Mouse (Mus musculus): ENCODE measurements around the gene Rmnd1. TPM values are rescaled to one million over a fixed set of nuclear protein-coding genes. Genes with fewer than 3 reads are reported as not detected.

The Rmnd1 gene
- polyA plus RNA-seq, 1 experiment: 0.18 TPM

- no peak for TF ChIP-seq GATA1 (IDR thresholded peaks at IDR 0.05; ENCODE audit: low read length)
- TF ChIP-seq TAL1 (IDR thresholded peaks at IDR 0.05; ENCODE audit: low read length): no peak
- peak within 1 kb of the TSS; percentile 92 for H3K4me3 ChIP-seq (replicated peaks)
- H3K27me3 ChIP-seq (ENCODE audit: control insufficient read depth): no peaks in the 10 kb centered on the region
- no peaks in the 10 kb centered on the region for H3K9me3 ChIP-seq (ENCODE audit: control insufficient read depth, low read length)
- H3K4me1 ChIP-seq (ENCODE audit: control insufficient read depth): peaks cover 65% of the 10 kb centered on the region
- peaks cover 26% of the 10 kb centered on the region for H3K36me3 ChIP-seq (ENCODE audit: control insufficient read depth)
These were observed 44.3 kb downstream of the Rmnd1 start, which contains the start of gene Zbtb2 for GRCm38 (mm10) chr10:4387701-4388383. Gene Zbtb2, minus strand, starts transcription at chr10:4388108.

- Histone ChIP-seq H3K9me3 (ENCODE audit: control insufficient read depth, low read length) (no peaks in the 10 kb centered on the region), H3K4me1 (ENCODE audit: control insufficient read depth) (peaks cover 63% of the 10 kb centered on the region)
These were observed 45.3 kb downstream of the Rmnd1 start for GRCm38 (mm10) chr10:4386609-4387591.

DNA sequence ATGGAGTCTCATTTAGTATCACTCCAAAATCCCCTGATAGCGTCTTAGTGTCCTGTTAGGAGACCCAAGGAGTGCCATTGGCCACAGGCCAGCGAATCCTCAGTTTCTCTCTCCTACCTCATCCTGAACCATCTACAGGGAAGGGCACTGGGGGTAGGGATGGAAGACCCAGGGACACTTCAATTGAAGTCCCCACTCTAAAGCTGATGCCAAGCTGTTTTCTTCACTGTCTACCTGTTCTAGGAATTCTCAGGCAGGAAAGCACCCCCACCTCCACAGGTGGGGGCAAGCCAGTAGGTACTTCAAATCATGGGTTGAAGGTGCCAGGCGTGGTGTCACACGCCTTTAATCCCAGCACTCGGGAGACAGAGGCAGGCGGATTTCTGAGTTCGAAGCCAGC lies 47.9 kb downstream of the Rmnd1 start:
- no peak for TF ChIP-seq TAL1 (IDR thresholded peaks at IDR 0.05; ENCODE audit: low read length)
- TF ChIP-seq GATA1 (IDR thresholded peaks at IDR 0.05; ENCODE audit: low read length): no peak
- no peaks in the 10 kb centered on the region for H3K27me3 ChIP-seq (ENCODE audit: control insufficient read depth)
- peaks cover 39% of the 10 kb centered on the region for H3K4me1 ChIP-seq (ENCODE audit: control insufficient read depth)
- peaks cover 4% of the 10 kb centered on the region for H3K36me3 ChIP-seq (ENCODE audit: control insufficient read depth)
- no peaks in the 10 kb centered on the region for H3K9me3 ChIP-seq (ENCODE audit: control insufficient read depth, low read length)
- H3K4me3 ChIP-seq (replicated peaks): no peak overlapping the region

More at GRCm38 (mm10) chr10:4386609-4387591, 45.3 kb downstream of the Rmnd1 start:
- TF ChIP-seq GATA1 (IDR thresholded peaks at IDR 0.05; ENCODE audit: low read length) (no peak), TAL1 (IDR thresholded peaks at IDR 0.05; ENCODE audit: low read length) (no peak)
- no peaks in the 10 kb centered on the region for H3K27me3 ChIP-seq (ENCODE audit: control insufficient read depth)
- H3K4me3 ChIP-seq (replicated peaks): peak overlapping the region; percentile 92
- peaks cover 24% of the 10 kb centered on the region for H3K36me3 ChIP-seq (ENCODE audit: control insufficient read depth)

DNA sequence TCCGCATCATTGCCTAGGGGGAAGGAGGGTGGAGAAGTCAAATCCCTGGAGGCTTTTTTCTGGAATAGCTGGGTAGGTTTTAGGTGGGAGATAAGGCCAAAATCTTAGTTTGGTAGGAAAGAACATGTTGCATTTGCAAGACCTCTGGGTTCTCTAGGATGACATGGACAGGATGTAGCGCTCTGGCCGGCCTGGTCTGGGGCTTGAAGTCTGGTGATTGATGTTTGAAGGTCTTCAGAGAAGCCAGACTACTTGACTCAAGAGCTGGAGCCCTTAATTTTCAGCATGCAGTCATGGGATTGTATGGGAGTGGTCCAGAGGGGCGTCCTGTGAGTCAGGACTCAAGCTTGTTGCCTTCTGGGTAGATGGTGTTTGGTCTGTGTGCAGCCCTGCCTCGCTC lies 51.4 kb downstream of the Rmnd1 start:
- no peak for TF ChIP-seq GATA1 (IDR thresholded peaks at IDR 0.05; ENCODE audit: low read length)
- no peak for TF ChIP-seq TAL1 (IDR thresholded peaks at IDR 0.05; ENCODE audit: low read length)
- H3K4me3 ChIP-seq (replicated peaks): no peak overlapping the region
- peaks cover 19% of the 10 kb centered on the region for H3K4me1 ChIP-seq (ENCODE audit: control insufficient read depth)
- no peaks in the 10 kb centered on the region for H3K9me3 ChIP-seq (ENCODE audit: control insufficient read depth, low read length)
- H3K36me3 ChIP-seq (ENCODE audit: control insufficient read depth): no peaks in the 10 kb centered on the region
- H3K27me3 ChIP-seq (ENCODE audit: control insufficient read depth): no peaks in the 10 kb centered on the region

DNA sequence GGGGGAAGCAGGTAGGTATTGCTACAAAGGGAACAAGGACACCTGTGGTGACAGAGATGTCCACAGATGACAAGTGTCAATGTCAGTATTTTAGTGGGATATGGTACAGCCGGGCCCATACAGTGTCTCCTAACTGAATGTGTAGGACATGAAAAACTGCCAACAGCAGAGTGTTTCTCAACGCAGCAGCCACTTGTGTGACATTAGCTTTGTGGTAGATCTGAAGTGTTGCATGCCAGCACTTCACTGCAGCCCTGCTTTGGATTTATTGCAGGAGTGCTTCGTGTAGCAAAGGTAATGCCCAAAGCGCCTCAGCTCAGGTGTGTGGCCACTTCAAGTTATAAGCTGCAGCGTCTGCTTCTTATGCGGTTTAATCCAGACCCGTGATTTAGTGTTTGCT lies 55.3 kb downstream of the Rmnd1 start:
- no peaks in the 10 kb centered on the region for H3K9me3 ChIP-seq (ENCODE audit: control insufficient read depth, low read length)
- no peaks in the 10 kb centered on the region for H3K27me3 ChIP-seq (ENCODE audit: control insufficient read depth)
- TF ChIP-seq GATA1 (IDR thresholded peaks at IDR 0.05; ENCODE audit: low read length) (no peak), TAL1 (IDR thresholded peaks at IDR 0.05; ENCODE audit: low read length) (no peak)
- H3K4me3 ChIP-seq (replicated peaks): no peak overlapping the region
- no peaks in the 10 kb centered on the region for H3K4me1 ChIP-seq (ENCODE audit: control insufficient read depth)
- peaks cover 9% of the 10 kb centered on the region for H3K36me3 ChIP-seq (ENCODE audit: control insufficient read depth)

GRCm38 (mm10) chr10:4376461-4376860 lies 55.7 kb downstream of the Rmnd1 start:
- Histone ChIP-seq H3K36me3 (ENCODE audit: control insufficient read depth) (peaks cover 9% of the 10 kb centered on the region), H3K9me3 (ENCODE audit: control insufficient read depth, low read length) (no peaks in the 10 kb centered on the region), H3K4me3 (replicated peaks) (no peak overlapping the region), H3K4me1 (ENCODE audit: control insufficient read depth) (no peaks in the 10 kb centered on the region), H3K27me3 (ENCODE audit: control insufficient read depth) (no peaks in the 10 kb centered on the region)
- TF ChIP-seq GATA1 (IDR thresholded peaks at IDR 0.05; ENCODE audit: low read length): no peak

DNA sequence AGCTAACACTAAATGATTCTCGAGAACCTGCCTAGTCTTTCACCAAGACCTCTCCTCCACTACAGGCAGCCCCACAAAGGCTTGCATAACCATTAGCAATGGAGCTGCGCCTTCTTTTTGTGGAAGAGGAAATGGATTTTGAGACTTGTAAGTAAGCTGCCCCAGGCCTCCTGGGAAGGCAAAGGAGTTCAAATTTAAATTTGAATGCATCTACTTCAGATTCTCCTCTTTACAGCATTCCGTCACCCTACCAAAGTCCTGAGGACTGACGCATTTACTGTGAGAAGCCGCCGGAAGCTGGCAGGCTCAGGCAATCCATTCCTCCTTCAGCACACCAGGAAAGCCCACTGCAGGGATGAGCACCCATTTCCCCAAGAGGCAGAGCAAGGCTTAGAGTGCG lies 56.9 kb downstream of the Rmnd1 start:
- TF ChIP-seq GATA1 (IDR thresholded peaks at IDR 0.05; ENCODE audit: low read length) (no peak), TAL1 (IDR thresholded peaks at IDR 0.05; ENCODE audit: low read length) (no peak)

GRCm38 (mm10) chr10:4374734-4375133 lies 57.5 kb downstream of the Rmnd1 start:
- no peaks in the 10 kb centered on the region for H3K9me3 ChIP-seq (ENCODE audit: control insufficient read depth, low read length)
- H3K4me1 ChIP-seq (ENCODE audit: control insufficient read depth): no peaks in the 10 kb centered on the region
- H3K27me3 ChIP-seq (ENCODE audit: control insufficient read depth): no peaks in the 10 kb centered on the region
- TF ChIP-seq GATA1 (IDR thresholded peaks at IDR 0.05; ENCODE audit: low read length): no peak
- no peak for TF ChIP-seq TAL1 (IDR thresholded peaks at IDR 0.05; ENCODE audit: low read length)
- H3K4me3 ChIP-seq (replicated peaks): no peak overlapping the region
- H3K36me3 ChIP-seq (ENCODE audit: control insufficient read depth): peaks cover 17% of the 10 kb centered on the region

More for the DNA sequence above, 56.9 kb downstream of the Rmnd1 start:
- Histone ChIP-seq H3K27me3 (ENCODE audit: control insufficient read depth) (no peaks in the 10 kb centered on the region), H3K4me3 (replicated peaks) (no peak overlapping the region), H3K4me1 (ENCODE audit: control insufficient read depth) (no peaks in the 10 kb centered on the region), H3K36me3 (ENCODE audit: control insufficient read depth) (peaks cover 13% of the 10 kb centered on the region), H3K9me3 (ENCODE audit: control insufficient read depth, low read length) (no peaks in the 10 kb centered on the region)

- Histone ChIP-seq H3K9me3 (ENCODE audit: control insufficient read depth, low read length) (no peaks in the 10 kb centered on the region), H3K36me3 (ENCODE audit: control insufficient read depth) (peaks cover 19% of the 10 kb centered on the region), H3K4me3 (replicated peaks) (no peak overlapping the region), H3K4me1 (ENCODE audit: control insufficient read depth) (no peaks in the 10 kb centered on the region), H3K27me3 (ENCODE audit: control insufficient read depth) (no peaks in the 10 kb centered on the region)
- TF ChIP-seq TAL1 (IDR thresholded peaks at IDR 0.05; ENCODE audit: low read length): no peak
- TF ChIP-seq GATA1 (IDR thresholded peaks at IDR 0.05; ENCODE audit: low read length): no peak
These were observed 57.9 kb downstream of the Rmnd1 start for GRCm38 (mm10) chr10:4374239-4374638.

Measured in erythroblast, embryonic 14.5 days (primary cell).